Mouse (Mus musculus) hindbrain, embryonic 13.5 days (tissue): ENCODE measurements at regions not wholly inside any gene's neighbourhood (a gene's known extent, or its start where the extent isn't known, plus 50 kb on each side); places are given as distances from the start of the nearest gene placed in this dataset.
A peak's percentile ranks its signal among the peaks of the same experiment; 100 is the strongest.

ENCODE experiments used
- ATAC-seq: fragments of 200-750 bp; cut with Nextera tagmentation; 2 replicates; pipeline ENCODE4 v1.8.0; 2017; ENCODE audit warnings: moderate TSS enrichment; ENCODE audit not compliant: low FRiP score
- H3K27ac ChIP-seq: fragments of 300-500 bp; sonication (generic); 2 replicates; pipeline ENCODE4 v1.5.1; 2015; ENCODE audit warnings: inconsistent platforms, mild to moderate bottlenecking, moderate library complexity
- H3K27me3 ChIP-seq: fragments of 300-500 bp; sonication (generic); 2 replicates; pipeline ENCODE4 v1.6.1; 2015; ENCODE audit warnings: mild to moderate bottlenecking, inconsistent platforms
- H3K36me3 ChIP-seq: fragments of 300-500 bp; sonication (generic); 2 replicates; pipeline ENCODE4 v1.6.1; 2015; ENCODE audit warnings: mild to moderate bottlenecking, inconsistent platforms
- H3K4me1 ChIP-seq: fragments of 300-500 bp; sonication (generic); replicated peaks from 2 replicates; pipeline ENCODE4 v1.6.1; 2015; ENCODE audit warnings: inconsistent platforms
- H3K4me2 ChIP-seq: fragments of 300-500 bp; sonication (generic); 2 replicates; pipeline ENCODE4 v1.6.1; 2015; ENCODE audit warnings: inconsistent platforms, mild to moderate bottlenecking, moderate library complexity
- H3K4me3 ChIP-seq: fragments of 300-500 bp; sonication (generic); 2 replicates; pipeline ENCODE4 v1.5.1; 2015; ENCODE audit warnings: mild to moderate bottlenecking, inconsistent platforms
- H3K9ac ChIP-seq: fragments of 300-500 bp; sonication (generic); 2 replicates; pipeline ENCODE4 v1.6.1; 2015; ENCODE audit warnings: mild to moderate bottlenecking, inconsistent platforms
- H3K9me3 ChIP-seq: fragments of 300-500 bp; sonication (generic); 2 replicates; pipeline ENCODE4 v1.6.1; 2016; ENCODE audit warnings: inconsistent platforms
- WGBS: fragments of 180-500 bp; shearing (Covaris S2); methylation state at CpG from one replicate; pipeline ENCODE4 v1.1.7; 2015; 5-methylcytosine and 5-hydroxymethylcytosine counted together

GRCm38 (mm10) chr5:73804556-73805230 is 153.5 kb downstream of the Spata18 start:
- WGBS: 74% methylated on average over 4 of the region's 4 CpGs
- Histone ChIP-seq H3K4me1 (no peaks in the 10 kb centered on the region), H3K9ac (no peak overlapping the region), H3K4me2 (no peak overlapping the region), H3K9me3 (no peaks in the 10 kb centered on the region), H3K27me3 (no peaks in the 10 kb centered on the region), H3K27ac (no peak overlapping the region), H3K36me3 (no peaks in the 10 kb centered on the region), H3K4me3 (no peak overlapping the region)
- ATAC-seq: no peak

- ATAC-seq: no peak
- Histone ChIP-seq H3K4me3 (no peak overlapping the region), H3K36me3 (no peaks in the 10 kb centered on the region), H3K4me2 (no peak overlapping the region), H3K9me3 (peaks cover under 1% of the 10 kb centered on the region; the same call in 1 of the 2 replicates), H3K27me3 (no peaks in the 10 kb centered on the region), H3K27ac (no peak overlapping the region), H3K9ac (no peak overlapping the region), H3K4me1 (no peaks in the 10 kb centered on the region)
- WGBS: 82% methylated on average over 3 of the region's 3 CpGs
Measured at GRCm38 (mm10) chr5:73810660-73811059, 159.5 kb downstream of the Spata18 start.

- Histone ChIP-seq H3K9me3 (peaks cover 3% of the 10 kb centered on the region), H3K9ac (no peak overlapping the region), H3K4me1 (no peaks in the 10 kb centered on the region), H3K27ac (no peak overlapping the region), H3K27me3 (no peaks in the 10 kb centered on the region), H3K4me2 (no peak overlapping the region), H3K36me3 (no peaks in the 10 kb centered on the region), H3K4me3 (no peak overlapping the region)
- WGBS: 85% methylated on average over 3 of the region's 3 CpGs
- ATAC-seq: no peak
Measured at GRCm38 (mm10) chr5:73811094-73811521, 159.9 kb downstream of the Spata18 start.

- Histone ChIP-seq H3K27me3 (no peaks in the 10 kb centered on the region), H3K9me3 (peaks cover 3% of the 10 kb centered on the region), H3K36me3 (no peaks in the 10 kb centered on the region), H3K4me1 (no peaks in the 10 kb centered on the region), H3K4me3 (no peak overlapping the region), H3K9ac (no peak overlapping the region), H3K27ac (no peak overlapping the region), H3K4me2 (no peak overlapping the region)
- ATAC-seq: no peak
- WGBS: 95% methylated on average over 5 of the region's 5 CpGs
Measured at GRCm38 (mm10) chr5:73815752-73816151, 164.6 kb downstream of the Spata18 start.

- no peak for ATAC-seq
- H3K27me3 ChIP-seq: no peaks in the 10 kb centered on the region
- 91% methylated on average over 1 of the region's 1 CpGs for WGBS
- peaks cover 3% of the 10 kb centered on the region for H3K9me3 ChIP-seq
- no peak overlapping the region for H3K4me3 ChIP-seq
- H3K36me3 ChIP-seq: no peaks in the 10 kb centered on the region
- H3K9ac ChIP-seq: no peak overlapping the region
- H3K4me1 ChIP-seq: no peaks in the 10 kb centered on the region
- H3K27ac ChIP-seq: no peak overlapping the region
- H3K4me2 ChIP-seq: no peak overlapping the region
Measured at GRCm38 (mm10) chr5:73817180-73817579, 166.0 kb downstream of the Spata18 start.

- Histone ChIP-seq H3K4me3 (no peak overlapping the region), H3K4me1 (0 out of 2 replicates have a peak, but pooled peaks cover 3% of the 10 kb centered on the region), H3K9ac (no peak overlapping the region), H3K9me3 (no peaks in the 10 kb centered on the region), H3K36me3 (no peaks in the 10 kb centered on the region), H3K27ac (peak overlapping the region; percentile 55; the same call in 1 of the 2 replicates), H3K4me2 (no peak overlapping the region), H3K27me3 (no peaks in the 10 kb centered on the region)
- WGBS: 72% methylated on average over 19 of the region's 19 CpGs
- no peak for ATAC-seq
Measured at GRCm38 (mm10) chr5:73821956-73822545, 170.9 kb downstream of the Spata18 start.

GRCm38 (mm10) chr5:73823421-73823820 is 172.2 kb downstream of the Spata18 start:
- no peak for ATAC-seq
- H3K9me3 ChIP-seq: no peaks in the 10 kb centered on the region
- H3K27me3 ChIP-seq: no peaks in the 10 kb centered on the region
- no peak overlapping the region for H3K4me3 ChIP-seq
- no peak overlapping the region for H3K4me2 ChIP-seq
- 86% methylated on average over 5 of the region's 5 CpGs for WGBS
- H3K36me3 ChIP-seq: no peaks in the 10 kb centered on the region
- no peak overlapping the region for H3K9ac ChIP-seq
- H3K27ac ChIP-seq: no peak overlapping the region
- H3K4me1 ChIP-seq: 0 out of 2 replicates have a peak, but pooled peaks cover 3% of the 10 kb centered on the region

- no peak for ATAC-seq
Measured at GRCm38 (mm10) chr5:73826941-73827340, 175.8 kb downstream of the Spata18 start.

GRCm38 (mm10) chr5:73833721-73834120 is 182.5 kb downstream of the Spata18 start:
- no peaks in the 10 kb centered on the region for H3K4me1 ChIP-seq
- no peak for ATAC-seq
- H3K9me3 ChIP-seq: no peaks in the 10 kb centered on the region
- H3K27me3 ChIP-seq: no peaks in the 10 kb centered on the region
- H3K4me2 ChIP-seq: no peak overlapping the region
- no peak overlapping the region for H3K9ac ChIP-seq
- no peak overlapping the region for H3K27ac ChIP-seq
- no peaks in the 10 kb centered on the region for H3K36me3 ChIP-seq
- 80% methylated on average over 1 of the region's 1 CpGs for WGBS
- no peak overlapping the region for H3K4me3 ChIP-seq

More at GRCm38 (mm10) chr5:73826941-73827340, 175.8 kb downstream of the Spata18 start:
- no peaks in the 10 kb centered on the region for H3K9me3 ChIP-seq
- H3K4me2 ChIP-seq: no peak overlapping the region
- no peak overlapping the region for H3K9ac ChIP-seq
- no peaks in the 10 kb centered on the region for H3K27me3 ChIP-seq
- 74% methylated on average over 4 of the region's 4 CpGs for WGBS
- no peak overlapping the region for H3K27ac ChIP-seq
- H3K36me3 ChIP-seq: no peaks in the 10 kb centered on the region
- 0 out of 2 replicates have a peak, but pooled peaks cover 3% of the 10 kb centered on the region for H3K4me1 ChIP-seq
- no peak overlapping the region for H3K4me3 ChIP-seq

- H3K27me3 ChIP-seq: no peaks in the 10 kb centered on the region
- no peak overlapping the region for H3K4me3 ChIP-seq
- H3K9ac ChIP-seq: no peak overlapping the region
- no peak overlapping the region for H3K27ac ChIP-seq
- no peak for ATAC-seq
- H3K36me3 ChIP-seq: no peaks in the 10 kb centered on the region
- H3K4me1 ChIP-seq: 0 out of 2 replicates have a peak, but pooled peaks cover 4% of the 10 kb centered on the region
- no peaks in the 10 kb centered on the region for H3K9me3 ChIP-seq
- no peak overlapping the region for H3K4me2 ChIP-seq
- WGBS: 93% methylated on average over 3 of the region's 3 CpGs
Measured at GRCm38 (mm10) chr5:73843776-73844175, 192.6 kb downstream of the Spata18 start.

GRCm38 (mm10) chr5:73846096-73846782 is 195.1 kb downstream of the Spata18 start:
- Histone ChIP-seq H3K4me2 (no peak overlapping the region), H3K9ac (no peak overlapping the region), H3K36me3 (no peaks in the 10 kb centered on the region), H3K4me3 (no peak overlapping the region), H3K27ac (no peak overlapping the region), H3K4me1 (0 out of 2 replicates have a peak, but pooled peaks cover 4% of the 10 kb centered on the region), H3K27me3 (no peaks in the 10 kb centered on the region), H3K9me3 (no peaks in the 10 kb centered on the region)
- no peak for ATAC-seq
- 84% methylated on average over 12 of the region's 12 CpGs for WGBS

- Histone ChIP-seq H3K9ac (no peak overlapping the region), H3K36me3 (no peaks in the 10 kb centered on the region), H3K27me3 (no peaks in the 10 kb centered on the region), H3K4me1 (0 out of 2 replicates have a peak, but pooled peaks cover 4% of the 10 kb centered on the region), H3K27ac (no peak overlapping the region), H3K4me3 (no peak overlapping the region), H3K4me2 (no peak overlapping the region), H3K9me3 (no peaks in the 10 kb centered on the region)
- ATAC-seq: no peak
- WGBS: 70% methylated on average over 6 of the region's 6 CpGs
Measured at GRCm38 (mm10) chr5:73846783-73847151, 195.6 kb downstream of the Spata18 start.
